Mouse (Mus musculus): ENCODE data around the gene Relb. TPM values are rescaled to one million over a fixed set of nuclear protein-coding genes. Genes with fewer than 3 reads are reported as not detected.

The Relb gene
- polyA plus RNA-seq, 1 experiment: 6.4 TPM

DNA sequence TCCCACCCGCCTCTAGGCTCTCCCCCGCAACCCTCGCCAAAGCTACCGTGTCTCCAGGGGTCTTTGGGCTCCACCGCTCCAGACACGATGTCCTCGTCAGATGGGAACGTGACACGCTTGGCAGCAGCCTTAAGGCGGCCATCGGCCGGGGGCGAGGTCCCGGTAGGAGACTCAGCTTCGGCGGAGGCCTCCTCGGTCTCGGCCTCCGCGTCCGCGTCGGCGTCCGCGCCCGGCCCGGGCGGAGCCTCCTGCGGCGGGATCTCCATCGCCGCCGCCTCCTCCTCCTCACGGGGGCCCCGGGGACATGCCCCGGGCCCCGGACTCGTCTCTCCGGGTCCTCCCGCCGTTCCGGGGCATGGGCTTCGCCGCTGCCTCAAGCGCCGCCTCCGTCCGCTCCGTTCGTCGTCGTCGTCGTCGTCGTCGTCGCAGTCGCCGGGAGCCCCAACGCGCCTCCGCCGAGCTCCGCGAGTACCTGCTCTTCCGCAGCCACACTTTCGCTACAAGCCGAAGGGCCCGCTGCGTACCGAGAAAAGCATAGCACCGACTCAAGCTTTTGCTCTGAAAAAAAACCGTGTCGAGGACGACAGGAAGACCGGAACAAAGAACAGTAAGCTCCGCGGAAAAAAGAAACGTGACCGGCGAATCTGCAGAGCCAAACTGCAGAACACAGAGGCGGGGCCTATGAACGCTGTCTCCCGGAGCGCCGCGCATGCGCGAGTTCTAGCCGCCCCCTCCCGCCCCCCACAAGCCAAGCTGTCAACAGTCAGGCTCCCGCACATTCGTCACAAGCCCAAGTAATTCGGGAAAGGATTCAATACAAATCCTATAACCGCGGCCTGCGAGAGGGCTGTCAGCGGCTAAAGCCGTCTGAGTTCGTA lies 67.2 kb downstream of the Relb start:
- peak; percentile 72 for TF ChIP-seq POLR2A (IDR thresholded peaks at IDR 0.05; ENCODE audit: extremely low read depth, insufficient read depth, low read length)
- no peak for TF ChIP-seq CTCF (IDR thresholded peaks at IDR 0.05; ENCODE audit: extremely low read depth, insufficient read depth, low read length)
- Histone ChIP-seq H3K4me3 (ENCODE audit: insufficient read depth, low read length) (peak overlapping the region; percentile 79), H3K27ac (ENCODE audit: insufficient read depth, low read length) (peak overlapping the region; percentile 99), H3K4me1 (ENCODE audit: control insufficient read depth, insufficient read depth, low read length) (peaks cover 12% of the 10 kb centered on the region)

DNA sequence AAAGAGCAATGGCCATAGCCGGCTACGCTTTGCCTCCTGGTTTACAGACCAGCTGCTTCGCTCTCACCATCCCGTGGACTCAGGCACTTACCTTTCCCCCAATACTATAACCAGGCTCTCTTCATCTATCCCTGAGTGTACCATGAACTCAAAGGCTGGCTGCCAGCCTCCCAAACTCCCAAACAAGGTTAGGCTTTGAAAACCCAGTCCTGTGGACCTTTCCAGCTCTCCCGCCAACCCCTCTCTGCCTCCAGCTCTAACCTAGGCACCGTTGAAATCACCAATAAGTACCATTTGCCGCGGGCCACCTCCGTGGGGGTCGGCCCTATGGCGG lies 67.8 kb downstream of the Relb start:
- Histone ChIP-seq H3K4me3 (ENCODE audit: insufficient read depth, low read length) (peak overlapping the region; percentile 79), H3K27ac (ENCODE audit: insufficient read depth, low read length) (peak overlapping the region; percentile 99), H3K4me1 (ENCODE audit: control insufficient read depth, insufficient read depth, low read length) (peaks cover 18% of the 10 kb centered on the region)
- TF ChIP-seq CTCF (IDR thresholded peaks at IDR 0.05; ENCODE audit: extremely low read depth, insufficient read depth, low read length): no peak
- TF ChIP-seq POLR2A (IDR thresholded peaks at IDR 0.05; ENCODE audit: extremely low read depth, insufficient read depth, low read length): no peak

DNA sequence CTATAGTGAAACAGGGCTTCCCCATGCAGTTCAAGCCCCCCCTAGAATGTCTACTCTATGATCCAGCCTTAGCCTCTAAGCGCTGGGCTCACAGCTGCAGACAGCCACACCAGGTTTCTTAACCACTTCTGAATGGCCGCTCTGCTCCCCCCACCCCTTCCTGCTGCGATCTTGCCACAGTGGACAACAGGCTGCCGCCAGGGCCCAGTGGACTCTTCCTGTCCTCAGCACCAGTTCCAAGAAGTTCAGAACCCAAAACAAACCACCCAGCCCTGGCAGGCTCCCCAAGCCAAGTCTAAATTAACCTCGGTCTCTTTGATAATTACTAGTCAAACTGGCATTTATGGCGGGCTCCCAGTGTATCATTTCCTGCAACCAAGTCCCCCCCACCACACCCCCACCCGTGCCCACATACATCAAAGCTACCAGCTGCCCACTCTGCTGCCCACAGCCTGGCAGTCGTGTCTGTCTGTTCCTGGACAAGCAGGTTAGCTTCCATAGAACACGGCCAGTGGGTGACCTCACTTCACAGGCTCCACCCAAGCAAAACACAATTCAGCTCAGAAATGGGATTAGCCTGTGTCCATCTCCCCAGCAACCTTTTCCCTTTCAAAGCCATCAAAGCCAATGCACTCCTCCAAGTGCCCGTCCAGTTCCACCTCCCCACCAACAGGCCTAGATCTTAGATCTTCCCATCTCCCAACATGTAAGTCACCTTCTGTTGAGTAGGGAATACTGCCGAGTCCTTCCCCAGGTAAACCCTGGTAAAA lies 68.6 kb downstream of the Relb start:
- TF ChIP-seq CTCF (IDR thresholded peaks at IDR 0.05; ENCODE audit: extremely low read depth, insufficient read depth, low read length) (no peak), POLR2A (IDR thresholded peaks at IDR 0.05; ENCODE audit: extremely low read depth, insufficient read depth, low read length) (no peak)
- H3K4me1 ChIP-seq (ENCODE audit: control insufficient read depth, insufficient read depth, low read length): peaks cover 19% of the 10 kb centered on the region
- peak overlapping the region; percentile 79 for H3K4me3 ChIP-seq (ENCODE audit: insufficient read depth, low read length)
- 0 out of 2 replicates have a peak overlapping the region, but pooled peaks have one; percentile 27 for H3K27ac ChIP-seq (ENCODE audit: insufficient read depth, low read length)

DNA sequence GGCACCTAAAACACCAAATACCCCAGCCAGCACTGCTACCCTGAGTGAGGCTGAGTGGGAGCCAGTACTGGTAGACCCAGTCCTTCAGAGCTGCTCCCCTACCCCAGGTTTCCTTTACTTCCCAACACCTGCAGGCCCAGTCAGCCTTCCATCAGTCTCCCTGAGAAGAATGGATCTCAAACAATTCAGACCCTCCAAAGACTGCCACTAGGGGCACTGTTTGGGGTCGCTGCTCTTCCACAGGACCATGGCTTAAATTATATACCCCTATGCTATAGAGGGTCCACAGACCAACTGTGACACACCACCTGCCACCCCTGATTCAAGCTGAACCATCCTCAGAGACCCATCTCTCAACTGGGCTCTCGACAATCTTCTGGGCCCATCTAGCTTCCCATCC lies 70.3 kb downstream of the Relb start:
- peaks cover 26% of the 10 kb centered on the region for H3K4me1 ChIP-seq (ENCODE audit: control insufficient read depth, insufficient read depth, low read length)
- H3K4me3 ChIP-seq (ENCODE audit: insufficient read depth, low read length): peak overlapping the region; percentile 79; the same call in 1 of the 2 replicates
- H3K27ac ChIP-seq (ENCODE audit: insufficient read depth, low read length): no peak overlapping the region
- no peak for TF ChIP-seq POLR2A (IDR thresholded peaks at IDR 0.05; ENCODE audit: extremely low read depth, insufficient read depth, low read length)
- peak; percentile 28; the same call in 1 of the 2 replicates for TF ChIP-seq CTCF (IDR thresholded peaks at IDR 0.05; ENCODE audit: extremely low read depth, insufficient read depth, low read length)

DNA sequence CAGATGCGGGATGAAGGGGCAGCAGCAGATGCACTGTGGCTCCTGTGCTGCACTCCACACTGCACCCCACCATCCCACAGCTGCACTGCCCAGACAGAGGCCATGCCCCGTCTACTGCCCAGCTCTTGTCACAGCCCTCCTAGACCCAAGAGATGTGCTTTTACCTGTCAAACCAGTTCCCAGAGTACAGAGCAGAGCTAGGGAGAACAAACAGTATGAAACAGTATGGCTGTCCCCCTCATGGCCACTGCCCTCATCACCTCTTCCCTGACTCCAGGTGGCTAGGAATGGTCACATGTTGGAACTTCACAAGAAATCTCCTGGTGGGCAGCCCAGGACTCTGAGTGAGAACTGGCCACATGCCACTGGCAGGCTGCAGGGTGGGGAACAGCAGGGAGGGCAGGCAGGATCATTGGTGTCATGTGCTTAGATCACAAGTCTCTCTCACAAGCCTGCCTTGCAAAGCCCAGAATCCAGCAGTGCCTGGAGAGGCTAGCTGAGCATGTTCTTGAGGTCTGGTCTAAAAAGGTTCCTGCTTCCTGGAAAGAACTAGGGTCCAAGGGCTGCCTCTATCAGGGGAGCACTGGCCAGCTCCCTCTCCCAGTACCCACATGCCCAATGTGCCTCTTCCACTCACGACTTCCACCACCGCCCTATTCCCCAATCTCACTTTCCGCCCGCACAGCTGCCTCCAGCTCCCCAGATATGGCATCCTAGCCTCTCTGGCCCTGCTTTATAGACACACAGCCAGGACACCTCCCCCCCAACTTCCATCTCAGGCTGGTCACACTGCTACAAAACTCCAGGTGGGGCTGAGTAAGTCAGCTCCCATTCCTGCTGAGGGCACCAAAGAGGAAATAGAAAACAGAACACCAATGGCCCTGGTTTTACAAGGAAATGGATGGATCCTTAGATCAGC lies 71.0 kb downstream of the Relb start:
- H3K27ac ChIP-seq (ENCODE audit: insufficient read depth, low read length): no peak overlapping the region
- TF ChIP-seq POLR2A (IDR thresholded peaks at IDR 0.05; ENCODE audit: extremely low read depth, insufficient read depth, low read length) (0 out of 2 replicates have a peak, but pooled peaks have one; percentile 10), CTCF (IDR thresholded peaks at IDR 0.05; ENCODE audit: extremely low read depth, insufficient read depth, low read length) (no peak)
- H3K4me3 ChIP-seq (ENCODE audit: insufficient read depth, low read length): no peak overlapping the region; the same call in 1 of the 2 replicates
- H3K4me1 ChIP-seq (ENCODE audit: control insufficient read depth, insufficient read depth, low read length): peaks cover 32% of the 10 kb centered on the region

DNA sequence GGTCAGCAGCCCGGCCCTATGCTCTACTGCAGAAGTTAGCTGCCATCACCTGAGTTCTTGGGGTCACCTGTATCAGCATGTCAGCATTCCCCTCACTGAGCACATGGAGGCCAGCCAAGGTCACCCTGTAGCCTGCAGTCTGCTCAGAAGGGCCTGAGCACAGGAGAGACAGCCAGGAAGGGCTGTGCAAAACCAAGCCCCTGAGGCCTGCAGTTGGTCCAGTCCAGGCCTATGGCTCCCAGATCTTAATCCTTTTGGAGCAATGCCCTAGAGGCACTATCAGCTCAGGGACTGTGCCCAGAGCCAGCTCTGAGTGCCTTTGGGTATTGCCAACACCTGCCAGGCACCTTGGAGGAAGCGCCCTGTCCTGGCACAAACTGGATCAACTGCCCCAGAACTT lies 72.2 kb downstream of the Relb start:
- no peak overlapping the region for H3K27ac ChIP-seq (ENCODE audit: insufficient read depth, low read length)
- TF ChIP-seq POLR2A (IDR thresholded peaks at IDR 0.05; ENCODE audit: extremely low read depth, insufficient read depth, low read length): no peak
- no peak for TF ChIP-seq CTCF (IDR thresholded peaks at IDR 0.05; ENCODE audit: extremely low read depth, insufficient read depth, low read length)
- H3K4me3 ChIP-seq (ENCODE audit: insufficient read depth, low read length): no peak overlapping the region
- peaks cover 32% of the 10 kb centered on the region for H3K4me1 ChIP-seq (ENCODE audit: control insufficient read depth, insufficient read depth, low read length)

Other genes starting within 250 kb of the Relb start
- 41.4 and 48.3 TPM in 2 replicates for gene Ercc2, start 247.4 kb downstream of the Relb start, polyA plus RNA-seq (2012; rRNA removed)
- 2.9 and 3.0 TPM in 2 replicates for gene Klc3, start 225.3 kb downstream of the Relb start, polyA plus RNA-seq (2012; rRNA removed)
- 0.66 TPM in 1 of 2 replicates, not detected in the other for gene Ckm, start 224.7 kb downstream of the Relb start, polyA plus RNA-seq (2012; rRNA removed)
- gene Mark4, start 170.6 kb downstream of the Relb start, polyA plus RNA-seq (2012; rRNA removed): 52.0 and 55.4 TPM in 2 replicates
- 0.06 and 0.23 TPM in 2 replicates for gene Exoc3l2, start 166.1 kb downstream of the Relb start, polyA plus RNA-seq (2012; rRNA removed)
- gene Bloc1s3, start 121.1 kb downstream of the Relb start, polyA plus RNA-seq (2012; rRNA removed): 7.6 and 7.9 TPM in 2 replicates
- gene Trappc6a, start 121.0 kb downstream of the Relb start, polyA plus RNA-seq (2012; rRNA removed): 22.6 TPM in 2 replicates
- 0.98 and 1.1 TPM in 2 replicates for gene Nkpd1, start 111.6 kb downstream of the Relb start, polyA plus RNA-seq (2012; rRNA removed)
- gene Ppp1r37, start 66.4 kb downstream of the Relb start, polyA plus RNA-seq (2012; rRNA removed): 152 and 153 TPM in 2 replicates
- 2.9 and 3.3 TPM in 2 replicates for gene Zfp296, start 52.2 kb downstream of the Relb start, polyA plus RNA-seq (2012; rRNA removed)
- 54.2 and 57.8 TPM in 2 replicates for gene Gemin7, start 51.8 kb downstream of the Relb start, polyA plus RNA-seq (2012; rRNA removed)
- 140 and 162 TPM in 2 replicates for gene Clasrp, start 25.0 kb downstream of the Relb start, polyA plus RNA-seq (2012; rRNA removed)
- gene Clptm1, start 35.6 kb upstream of the Relb start, polyA plus RNA-seq (2012; rRNA removed): 146 and 147 TPM in 2 replicates
- gene Apoc2, start 48.5 kb upstream of the Relb start, polyA plus RNA-seq (2012; rRNA removed): not detected in 2 replicates
- not detected in 2 replicates for gene Gm44805, start 52.0 kb upstream of the Relb start, polyA plus RNA-seq (2012; rRNA removed)
- gene Apoc4, start 52.0 kb upstream of the Relb start, polyA plus RNA-seq (2012; rRNA removed): not detected in 2 replicates
- gene Apoc1, start 63.2 kb upstream of the Relb start, polyA plus RNA-seq (2012; rRNA removed): 1.3 and 1.4 TPM in 2 replicates
- gene Apoe, start 69.8 kb upstream of the Relb start, polyA plus RNA-seq (2012; rRNA removed): 4,294 and 4,561 TPM in 2 replicates
- 108 TPM in 2 replicates for gene Tomm40, start 86.0 kb upstream of the Relb start, polyA plus RNA-seq (2012; rRNA removed)
- 6.9 and 7.1 TPM in 2 replicates for gene Nectin2, start 121.0 kb upstream of the Relb start, polyA plus RNA-seq (2012; rRNA removed)
- gene Bcam, start 141.6 kb upstream of the Relb start, polyA plus RNA-seq (2012; rRNA removed): 23.0 and 24.4 TPM in 2 replicates
- gene Cblc, start 167.4 kb upstream of the Relb start, polyA plus RNA-seq (2012; rRNA removed): not detected in 2 replicates
- 0.42 and 0.53 TPM in 2 replicates for gene Bcl3, start 193.3 kb upstream of the Relb start, polyA plus RNA-seq (2012; rRNA removed)
- gene Gm19345, start 222.6 kb upstream of the Relb start, polyA plus RNA-seq (2012; rRNA removed): 3.0 and 3.9 TPM in 2 replicates
- not detected in 2 replicates for gene Ceacam16, start 231.9 kb upstream of the Relb start, polyA plus RNA-seq (2012; rRNA removed)